8 mouse cellular contexts compared by ENCODE assay signal in genomic region chr4:134496595-134497210, GRCm38 (mm10). TPM values are rescaled to one million over a fixed set of nuclear protein-coding genes. Genes with fewer than 3 reads are reported as not detected.
DNase-seq lines count a peak whose midpoint lies in the region; ATAC-seq and TF ChIP-seq lines count a peak whose summit lies in the region.

Paqr7 (plus strand) TSS chr4:134496697.

- peaks cover 33% of the 10 kb centered on the region for H3K4me1 ChIP-seq in erythroblast, embryonic 14.5 days (ENCODE audit: control insufficient read depth)
- peaks cover 41% of the 10 kb centered on the region for H3K4me1 ChIP-seq in heart, embryonic 11.5 days (ENCODE audit: control insufficient read depth, insufficient read depth, low read length)
- peaks cover 11% of the 10 kb centered on the region for H3K4me1 ChIP-seq in kidney, embryonic 14.5 days (ENCODE audit: control insufficient read depth, insufficient read depth, low read length)
- peaks cover 32% of the 10 kb centered on the region for H3K4me1 ChIP-seq in midbrain, embryonic 16.5 days (ENCODE audit: control insufficient read depth, insufficient read depth, low read length)
- peaks cover 17% of the 10 kb centered on the region; the same call in 1 of the 2 replicates for H3K4me1 ChIP-seq in spleen, adult 2 months (ENCODE audit: control insufficient read depth, insufficient read depth, insufficient read length)

- no peaks in the 10 kb centered on the region for H3K36me3 ChIP-seq in erythroblast, embryonic 14.5 days (ENCODE audit: control insufficient read depth)
- no peaks in the 10 kb centered on the region for H3K36me3 ChIP-seq in heart, embryonic 11.5 days (ENCODE audit: control insufficient read depth, insufficient read depth, low read length)
- no peaks in the 10 kb centered on the region for H3K36me3 ChIP-seq in kidney, embryonic 14.5 days (ENCODE audit: control insufficient read depth, insufficient read depth, low read length)
- no peaks in the 10 kb centered on the region for H3K36me3 ChIP-seq in midbrain, embryonic 16.5 days (ENCODE audit: control insufficient read depth, insufficient read depth, low read length)
- no peaks in the 10 kb centered on the region for H3K36me3 ChIP-seq in spleen, adult 2 months (ENCODE audit: control insufficient read depth, insufficient read depth, low read length)

- ATAC-seq in heart, embryonic 11.5 days (replicated peaks; ENCODE audit: insufficient number of reproducible peaks, low FRiP score, low TSS enrichment): peak; percentile 72
- peak; percentile 82 for ATAC-seq in kidney, embryonic 14.5 days (ENCODE audit: low FRiP score, low TSS enrichment)
- ATAC-seq in midbrain, embryonic 16.5 days: peak; percentile 68

- DNase-seq in B cell, adult 2 months: peak; percentile 52 to 59
- peak; percentile 93 for DNase-seq in brain, adult 2 months (ENCODE audit: low read depth, low spot score)
- peak; percentile 89 for DNase-seq in liver
- peak in 1 of 2 experiments; percentile 54 for DNase-seq in spleen, adult 2 months (ENCODE audit: low read depth in 1 of 2, low spot score in 2 of 2)

- under 1% methylated on average over 35 of the region's 35 CpGs for WGBS in heart, embryonic 11.5 days (ENCODE audit: insufficient replicate concordance)
- WGBS in kidney, embryonic 14.5 days: 6% methylated on average over 35 of the region's 35 CpGs
- WGBS in midbrain, embryonic 16.5 days: 4% methylated on average over 35 of the region's 35 CpGs
- 2% methylated on average over 35 of the region's 35 CpGs for WGBS in spleen, adult 2 months

- peaks cover 48% of the 10 kb centered on the region for H3K27me3 ChIP-seq in erythroblast, embryonic 14.5 days (ENCODE audit: control insufficient read depth)
- H3K27me3 ChIP-seq in heart, embryonic 11.5 days (ENCODE audit: control insufficient read depth, insufficient read depth, low read length): no peaks in the 10 kb centered on the region
- H3K27me3 ChIP-seq in kidney, embryonic 14.5 days (ENCODE audit: control insufficient read depth, insufficient read depth, low read length): no peaks in the 10 kb centered on the region
- H3K27me3 ChIP-seq in midbrain, embryonic 16.5 days (ENCODE audit: control insufficient read depth, insufficient read depth, low read depth, low read length): no peaks in the 10 kb centered on the region
- no peaks in the 10 kb centered on the region for H3K27me3 ChIP-seq in spleen, adult 2 months (ENCODE audit: control insufficient read depth, insufficient read depth, low read length)

- TF ChIP-seq CTCF in spleen, adult 2 months (IDR thresholded peaks at IDR 0.05; ENCODE audit: extremely low read depth, insufficient read depth, insufficient read length, insufficient replicate concordance): no peak

- peak within 1 kb of the TSS; percentile 58 for H3K4me3 ChIP-seq in erythroblast, embryonic 14.5 days (replicated peaks)
- peak within 1 kb of the TSS; percentile 58 for H3K4me3 ChIP-seq in heart, embryonic 11.5 days (ENCODE audit: low read depth, low read length)
- H3K4me3 ChIP-seq in kidney, embryonic 14.5 days (ENCODE audit: low read length): peak within 1 kb of the TSS; percentile 50
- H3K4me3 ChIP-seq in midbrain, embryonic 16.5 days (ENCODE audit: low read depth, low read length): peak within 1 kb of the TSS; percentile 55
- peak within 1 kb of the TSS; percentile 62 for H3K4me3 ChIP-seq in spleen, adult 2 months (ENCODE audit: extremely low read depth, insufficient read depth, insufficient read length)

- TF ChIP-seq POLR2A in spleen, adult 2 months (IDR thresholded peaks at IDR 0.05; ENCODE audit: low read depth, low read length): no peak; the same call in 1 of the 2 replicates

- H3K4me2 ChIP-seq in heart, embryonic 11.5 days: peak within 1 kb of the TSS; percentile 96
- peak within 1 kb of the TSS; percentile 99 for H3K4me2 ChIP-seq in kidney, embryonic 14.5 days (replicated peaks; ENCODE audit: low read depth, low read length)
- peak within 1 kb of the TSS; percentile 66 for H3K4me2 ChIP-seq in midbrain, embryonic 16.5 days (ENCODE audit: low read length)

- peak within 1 kb of the TSS; percentile 77 for H3K9ac ChIP-seq in heart, embryonic 11.5 days (ENCODE audit: low read depth, low read length)
- H3K9ac ChIP-seq in kidney, embryonic 14.5 days (ENCODE audit: low read depth, low read length): peak within 1 kb of the TSS; percentile 62
- H3K9ac ChIP-seq in midbrain, embryonic 16.5 days (ENCODE audit: low read depth, low read length): peak within 1 kb of the TSS; percentile 88

- H3K27ac ChIP-seq in heart, embryonic 11.5 days (ENCODE audit: low read depth, low read length): peak within 1 kb of the TSS; percentile 90
- no peak within 1 kb of the TSS for H3K27ac ChIP-seq in kidney, embryonic 14.5 days (ENCODE audit: low read depth, low read length)
- peak within 1 kb of the TSS; percentile 80 for H3K27ac ChIP-seq in midbrain, embryonic 16.5 days (ENCODE audit: low read length)
- H3K27ac ChIP-seq in spleen, adult 2 months (ENCODE audit: insufficient read depth, low read length): peak within 1 kb of the TSS; percentile 84

- no peaks in the 10 kb centered on the region for H3K9me3 ChIP-seq in erythroblast, embryonic 14.5 days (ENCODE audit: control insufficient read depth, low read length)
- no peaks in the 10 kb centered on the region for H3K9me3 ChIP-seq in heart, embryonic 11.5 days (replicated peaks; ENCODE audit: control insufficient read depth, low read length)
- H3K9me3 ChIP-seq in kidney, embryonic 14.5 days (ENCODE audit: control insufficient read depth, low read length): no peaks in the 10 kb centered on the region
- no peaks in the 10 kb centered on the region for H3K9me3 ChIP-seq in midbrain, embryonic 16.5 days (replicated peaks; ENCODE audit: control insufficient read depth, low read length, poor library complexity, severe bottlenecking)

RNA-seq across cellular contexts. Expression of gene Paqr7, which starts in this region (rescaled TPM):
- 0.10 TPM in 1 of 2 replicates, not detected in the other for polyA plus RNA-seq in erythroblast, embryonic 14.5 days (2012)
- 4.2 and 4.8 TPM in 2 replicates for polyA plus RNA-seq in heart, embryonic 11.5 days (2014; fragmentation: Nextera tagmentation; extraction: Ambion mirVana)
- polyA plus RNA-seq in kidney, embryonic 14.5 days (2014; fragmentation: Nextera tagmentation; extraction: Ambion mirVana): 0.57 and 0.73 TPM in 2 replicates
- polyA plus RNA-seq in midbrain, embryonic 16.5 days (2015; fragmentation: Nextera tagmentation; extraction: Ambion mirVana): 27.2 and 36.2 TPM in 2 replicates
- polyA plus RNA-seq in spleen, adult 2 months (2012; rRNA removed): 29.4 and 36.2 TPM in 2 replicates

Comparison
In these comparisons a context has a peak if more than half of its experiments do, and no peak if none do; other contexts are left out.
1. Peak in ATAC-seq, H3K4me3 ChIP-seq, H3K9ac ChIP-seq and H3K4me2 ChIP-seq in kidney, embryonic 14.5 days; RNA of the gene not detected or under 1 TPM.